Mouse (Mus musculus) forebrain, embryonic 16.5 days (tissue): ENCODE measurements around the gene Fhod1. TPM values are rescaled to one million over a fixed set of nuclear protein-coding genes. Genes with fewer than 3 reads are reported as not detected.
"Not testable (repeated sequence)": the region's sequence is repeated elsewhere in the genome, so short reads cannot be mapped to it uniquely, and the experiment has no call there.

Experiments
- ATAC-seq: fragments of 200-750 bp; cut with Nextera tagmentation; 2 replicates; pipeline ENCODE4 v1.8.0; 2017; ENCODE audit warnings: mild to moderate bottlenecking, moderate library complexity
- H3K27ac ChIP-seq: fragments of 300-500 bp; sonication (generic); 2 replicates; pipeline ENCODE4 v1.5.1; 2014; ENCODE audit warnings: low read length, control low read depth
- H3K27me3 ChIP-seq: fragments of 300-500 bp; sonication (generic); replicated peaks from 2 replicates; pipeline ENCODE4 v1.6.1; 2014; ENCODE audit warnings: low read length; ENCODE audit not compliant: control insufficient read depth, insufficient read depth
- H3K36me3 ChIP-seq: fragments of 300-500 bp; sonication (generic); 2 replicates; pipeline ENCODE4 v1.6.1; 2014; ENCODE audit not compliant: control insufficient read depth, insufficient read depth
- H3K4me1 ChIP-seq: fragments of 300-500 bp; sonication (generic); replicated peaks from 2 replicates; pipeline ENCODE4 v1.6.1; 2014; ENCODE audit warnings: low read length; ENCODE audit not compliant: control insufficient read depth, insufficient read depth
- H3K4me2 ChIP-seq: fragments of 300-500 bp; sonication (generic); 2 replicates; pipeline ENCODE4 v1.6.1; 2014; ENCODE audit warnings: mild to moderate bottlenecking, low read length, control low read depth
- H3K4me3 ChIP-seq: fragments of 300-500 bp; sonication (generic); replicated peaks from 2 replicates; pipeline ENCODE4 v1.5.1; 2014; ENCODE audit warnings: mild to moderate bottlenecking, low read length, control low read depth
- H3K9ac ChIP-seq: fragments of 300-500 bp; sonication (generic); replicated peaks from 2 replicates; pipeline ENCODE4 v1.6.1; 2014; ENCODE audit warnings: low read depth, low read length, control low read depth
- H3K9me3 ChIP-seq: fragments of 300-500 bp; sonication (generic); 2 replicates; pipeline ENCODE4 v1.6.1; 2016; ENCODE audit warnings: low read length; ENCODE audit not compliant: control insufficient read depth
- WGBS: fragments of 180-500 bp; shearing (Covaris S2); extraction: QIAGEN DNeasy Blood & Tissue Kit; methylation state at CpG from one replicate; pipeline ENCODE4 v1.1.7; 2014; 5-methylcytosine and 5-hydroxymethylcytosine counted together
- polyA plus RNA-seq: library from polyadenylated mRNA; unstranded; fragments of >200 nt; fragmentation: Nextera tagmentation; extraction: Ambion mirVana; gene quantifications from 2 replicates; pipeline ENCODE4 v1.2.1, GENCODE M21; 2015

Fhod1 gene
- polyA plus RNA-seq, 1 experiment from 2014 or later, result 0.43 TPM

- ATAC-seq, result no peak
- H3K27ac ChIP-seq, result no peak overlapping the region
- H3K4me1 ChIP-seq, result peaks cover 31% of the 10 kb centered on the region
- H3K9ac ChIP-seq, result no peak overlapping the region
- H3K4me2 ChIP-seq, result no peak overlapping the region
- H3K9me3 ChIP-seq, result no peaks in the 10 kb centered on the region
- no peaks in the 10 kb centered on the region for H3K27me3 ChIP-seq
- no peak overlapping the region for H3K4me3 ChIP-seq
- 80% methylated on average over 7 of the region's 7 CpGs for WGBS
- no peaks in the 10 kb centered on the region for H3K36me3 ChIP-seq
Observed at GRCm38 (mm10) chr8:105292471-105292870, 55.3 kb downstream of the Fhod1 start.

- not testable (repeated sequence) for H3K36me3 ChIP-seq, H3K27me3 ChIP-seq, H3K27ac ChIP-seq, H3K9me3 ChIP-seq, ATAC-seq, H3K4me2 ChIP-seq, H3K4me3 ChIP-seq, H3K9ac ChIP-seq
- peaks cover 33% of the 10 kb centered on the region for H3K4me1 ChIP-seq
- 71% methylated on average over 3 of the region's 3 CpGs for WGBS
Observed at GRCm38 (mm10) chr8:105291802-105292201, 56.0 kb downstream of the Fhod1 start.

- H3K27me3 ChIP-seq, H3K9me3 ChIP-seq, H3K4me2 ChIP-seq, H3K9ac ChIP-seq, H3K36me3 ChIP-seq, H3K4me3 ChIP-seq, H3K27ac ChIP-seq, ATAC-seq: not testable (repeated sequence)
- WGBS, result 88% methylated on average over 8 of the region's 8 CpGs
- H3K4me1 ChIP-seq, result peaks cover 38% of the 10 kb centered on the region
Observed at GRCm38 (mm10) chr8:105291364-105291763, 56.4 kb downstream of the Fhod1 start.

- Histone ChIP-seq H3K27me3 (no peaks in the 10 kb centered on the region), H3K9me3 (no peaks in the 10 kb centered on the region), H3K36me3 (no peaks in the 10 kb centered on the region), H3K4me1 (peaks cover 44% of the 10 kb centered on the region), H3K4me3 (peak overlapping the region; percentile 61), H3K27ac (no peak overlapping the region), H3K9ac (peak overlapping the region; percentile 59), H3K4me2 (peak overlapping the region; percentile 84)
- 4% methylated on average over 31 of the region's 31 CpGs for WGBS
- no peak for ATAC-seq
Observed at GRCm38 (mm10) chr8:105290554-105291314, 57.0 kb downstream of the Fhod1 start.

GRCm38 (mm10) chr8:105289805-105290460 lies 57.8 kb downstream of the Fhod1 start, which contains the start of gene 4931428F04Rik:
4931428F04Rik (minus strand) TSS chr8:105289864.
- peak within 1 kb of the TSS; percentile 59 for H3K9ac ChIP-seq

GRCm38 (mm10) chr8:105288958-105289732 lies 58.6 kb downstream of the Fhod1 start:
- no peaks in the 10 kb centered on the region for H3K9me3 ChIP-seq
- H3K36me3 ChIP-seq, result no peaks in the 10 kb centered on the region
- WGBS, result under 1% methylated on average over 53 of the region's 53 CpGs
- peak; percentile 91 for ATAC-seq
- peaks cover 50% of the 10 kb centered on the region for H3K4me1 ChIP-seq
- H3K27ac ChIP-seq, result peak overlapping the region; percentile 91
- peak overlapping the region; percentile 59 for H3K9ac ChIP-seq
- H3K4me2 ChIP-seq, result peak overlapping the region; percentile 84
- H3K27me3 ChIP-seq, result no peaks in the 10 kb centered on the region
- H3K4me3 ChIP-seq, result peak overlapping the region; percentile 61

More at GRCm38 (mm10) chr8:105289805-105290460, 57.8 kb downstream of the Fhod1 start, which contains the start of gene 4931428F04Rik:
- ATAC-seq, result peak; percentile 16
- no peaks in the 10 kb centered on the region for H3K9me3 ChIP-seq
- peak within 1 kb of the TSS; percentile 91 for H3K27ac ChIP-seq
- peak within 1 kb of the TSS; percentile 84 for H3K4me2 ChIP-seq
- H3K36me3 ChIP-seq, result no peaks in the 10 kb centered on the region
- 1% methylated on average over 43 of the region's 43 CpGs for WGBS
- no peaks in the 10 kb centered on the region for H3K27me3 ChIP-seq
- H3K4me1 ChIP-seq, result peaks cover 50% of the 10 kb centered on the region
- H3K4me3 ChIP-seq, result peak within 1 kb of the TSS; percentile 61

- 80% methylated on average over 5 of the region's 5 CpGs for WGBS
- Histone ChIP-seq H3K9me3 (no peaks in the 10 kb centered on the region), H3K36me3 (no peaks in the 10 kb centered on the region), H3K4me1 (peaks cover 50% of the 10 kb centered on the region), H3K27me3 (no peaks in the 10 kb centered on the region), H3K27ac (peak overlapping the region; percentile 91; the same call in 1 of the 2 replicates), H3K4me2 (peak overlapping the region; percentile 84), H3K9ac (peak overlapping the region; percentile 59), H3K4me3 (peak overlapping the region; percentile 61)
- ATAC-seq, result no peak
Observed at GRCm38 (mm10) chr8:105288231-105288630, 59.5 kb downstream of the Fhod1 start.

GRCm38 (mm10) chr8:105286907-105287306 lies 60.8 kb downstream of the Fhod1 start:
- H3K4me2 ChIP-seq, result peak overlapping the region; percentile 84
- no peak overlapping the region for H3K27ac ChIP-seq
- H3K27me3 ChIP-seq, result no peaks in the 10 kb centered on the region
- H3K9me3 ChIP-seq, result no peaks in the 10 kb centered on the region
- no peak for ATAC-seq
- WGBS, result 89% methylated on average over 4 of the region's 4 CpGs
- peaks cover 7% of the 10 kb centered on the region; the same call in 1 of the 2 replicates for H3K36me3 ChIP-seq
- H3K9ac ChIP-seq, result no peak overlapping the region
- H3K4me3 ChIP-seq, result no peak overlapping the region
- peaks cover 50% of the 10 kb centered on the region for H3K4me1 ChIP-seq

- no peak overlapping the region for H3K27ac ChIP-seq
- H3K4me1 ChIP-seq, result peaks cover 46% of the 10 kb centered on the region
- H3K36me3 ChIP-seq, result peaks cover 8% of the 10 kb centered on the region; the same call in 1 of the 2 replicates
- no peak overlapping the region for H3K9ac ChIP-seq
- H3K4me3 ChIP-seq, result no peak overlapping the region
- H3K27me3 ChIP-seq, result no peaks in the 10 kb centered on the region
- H3K9me3 ChIP-seq, result no peaks in the 10 kb centered on the region
- no peak for ATAC-seq
- WGBS, result 46% methylated on average over 12 of the region's 12 CpGs
- H3K4me2 ChIP-seq, result no peak overlapping the region
Observed at GRCm38 (mm10) chr8:105285514-105285913, 62.2 kb downstream of the Fhod1 start.
